In the genomic region with DNA sequence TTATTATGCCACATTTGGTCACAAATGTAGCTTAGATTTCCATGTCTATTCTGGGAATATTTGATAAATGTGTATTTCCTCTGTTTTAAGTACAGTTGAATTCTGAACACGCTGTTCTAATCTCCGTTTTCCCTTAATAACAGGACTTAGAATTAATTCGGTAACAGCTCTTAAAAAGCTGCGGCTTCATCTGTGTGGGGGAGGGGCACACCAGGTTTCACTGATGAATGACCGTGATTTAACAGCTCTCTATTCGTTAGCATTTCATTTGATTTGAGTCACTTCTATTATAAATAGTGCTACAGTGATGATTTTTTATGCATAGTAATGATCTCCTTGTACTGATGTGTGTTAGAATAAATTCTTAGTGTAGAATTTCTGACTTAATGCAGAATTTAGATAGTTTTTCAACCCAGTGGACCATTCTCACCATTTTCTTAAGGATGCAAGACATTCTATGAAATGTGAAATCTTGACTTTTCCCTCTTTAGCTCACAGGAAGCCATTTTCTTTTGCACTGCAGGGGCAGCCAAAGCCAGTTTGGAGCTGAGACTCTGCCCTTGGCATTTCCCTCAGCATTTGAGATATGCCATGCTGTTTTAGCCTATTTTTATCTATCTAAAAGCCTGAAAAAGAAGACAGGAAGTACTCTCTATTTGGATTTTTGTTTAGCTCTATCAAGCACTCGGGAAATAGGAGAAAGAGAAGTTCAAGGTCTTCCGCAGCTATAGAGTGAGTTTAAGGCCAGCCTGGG, we compare ENCODE assay signal across 18 mouse cellular contexts.
DNase-seq lines count a peak whose midpoint lies in the region; ATAC-seq and TF ChIP-seq lines count a peak whose summit lies in the region.
"Had no signal": no experiment of that assay in that cellular context is flagged by ENCODE, and none has a peak within 500 bp of the region (broad histone marks: within the 10 kb centered on the region; RNA-seq: fewer than 3 reads in every experiment).

No protein-coding gene starts in this region.

- H3K4me2 ChIP-seq in forebrain, embryonic 16.5 days (ENCODE audit: low read length), result no peak overlapping the region
- H3K4me2 ChIP-seq in midbrain, embryonic 13.5 days (replicated peaks), result no peak overlapping the region
- H3K4me2 ChIP-seq in stomach, postnatal 0 days (replicated peaks; ENCODE audit: low read depth), result no peak overlapping the region
- H3K4me2 ChIP-seq: heart, embryonic 13.5 days; limb, embryonic 13.5 days; lung, embryonic 14.5 days; neural tube, embryonic 12.5 days had no signal

- no peak overlapping the region for H3K9ac ChIP-seq in forebrain, embryonic 16.5 days (replicated peaks; ENCODE audit: low read depth, low read length)
- H3K9ac ChIP-seq in midbrain, embryonic 13.5 days (replicated peaks), result no peak overlapping the region
- H3K9ac ChIP-seq in stomach, postnatal 0 days (ENCODE audit: low read length), result no peak overlapping the region
- H3K9ac ChIP-seq: heart, embryonic 13.5 days; limb, embryonic 13.5 days; lung, embryonic 14.5 days; neural tube, embryonic 12.5 days had no signal

- H3K27ac ChIP-seq in forebrain, embryonic 16.5 days (ENCODE audit: low read length), result peak overlapping the region; percentile 46; the same call in 1 of the 2 replicates
- H3K27ac ChIP-seq in midbrain, embryonic 13.5 days, result peak overlapping the region; percentile 41
- no peak overlapping the region for H3K27ac ChIP-seq in stomach, postnatal 0 days (replicated peaks)
- H3K27ac ChIP-seq: embryonic facial prominence, embryonic 10.5 days; heart, embryonic 13.5 days; limb, embryonic 13.5 days; neural tube, embryonic 12.5 days had no signal

- intact Hi-C loops in left cerebral cortex, postnatal 10 days (cut with DNase I), result no loop called here
- intact Hi-C loops in left cerebral cortex, postnatal 36 days (cut with DNase I), result no loop called here
- intact Hi-C loops in heart, postnatal 10 days (cut with DNase I), result no loop called here

- no peak overlapping the region for H3K4me3 ChIP-seq in forebrain, embryonic 16.5 days (replicated peaks; ENCODE audit: low read length)
- no peak overlapping the region for H3K4me3 ChIP-seq in midbrain, embryonic 13.5 days (replicated peaks)
- no peak overlapping the region for H3K4me3 ChIP-seq in stomach, postnatal 0 days (ENCODE audit: low read depth, low read length)
- H3K4me3 ChIP-seq: embryonic facial prominence, embryonic 10.5 days; heart, embryonic 13.5 days; limb, embryonic 13.5 days; megakaryocyte, embryonic 14.5 days; neural tube, embryonic 12.5 days had no signal

- WGBS in forebrain, embryonic 16.5 days, result 36% methylated on average over 8 of the region's 8 CpGs
- 68% methylated on average over 8 of the region's 8 CpGs for WGBS in midbrain, embryonic 13.5 days
- WGBS in stomach, postnatal 0 days, result 69% methylated on average over 8 of the region's 8 CpGs

- no peak for DNase-seq in frontal cortex, adult 2 months (ENCODE audit: extremely low spot score in 1 of 2, low spot score in 1 of 2)
- DNase-seq in left cerebral cortex, postnatal 10 days (ENCODE audit: extremely low spot score in 1 of 2, low spot score in 2 of 2), result peak; percentile 23 to 30
- DNase-seq in left cerebral cortex, postnatal 36 days (ENCODE audit: low spot score in 2 of 2), result no peak
- no peak for DNase-seq in stomach, postnatal 0 days (ENCODE audit: low spot score)
- DNase-seq in heart, postnatal 10 days, result no peak
- DNase-seq: cerebellum, adult 9-10 months; gastrocnemius, postnatal 14 days; kidney, postnatal 10 days; lung, embryonic 14.5 days had no signal

- no peak for TF ChIP-seq CTCF in stomach, postnatal 0 days (IDR thresholded peaks at IDR 0.05; ENCODE audit: low read depth)

- ATAC-seq in frontal cortex, adult (ENCODE audit: low TSS enrichment), result peak; percentile 18; the same call in 1 of the 2 replicates
- ATAC-seq in forebrain, embryonic 16.5 days, result 0 out of 2 replicates have a peak, but pooled peaks have one; percentile 31
- no peak for ATAC-seq in midbrain, embryonic 13.5 days
- no peak for ATAC-seq in stomach, postnatal 0 days (ENCODE audit: low FRiP score, low TSS enrichment)
- ATAC-seq: activated CD4-positive, CD25-positive, alpha-beta regulatory T cell, adult 4 months had no signal

- no peaks in the 10 kb centered on the region for H3K4me1 ChIP-seq in forebrain, embryonic 16.5 days (replicated peaks; ENCODE audit: control insufficient read depth, insufficient read depth, low read length)
- H3K4me1 ChIP-seq in midbrain, embryonic 13.5 days (replicated peaks), result 0 out of 2 replicates have a peak, but pooled peaks cover 3% of the 10 kb centered on the region
- no peaks in the 10 kb centered on the region for H3K4me1 ChIP-seq in stomach, postnatal 0 days (replicated peaks; ENCODE audit: control insufficient read depth, insufficient read depth)
- H3K4me1 ChIP-seq: heart, embryonic 13.5 days; limb, embryonic 13.5 days; megakaryocyte, embryonic 14.5 days; neural tube, embryonic 12.5 days had no signal

- no peak for TF ChIP-seq EP300 in stomach, postnatal 0 days (optimal IDR thresholded peaks at IDR 0.05)

- H3K9me3 ChIP-seq in forebrain, embryonic 16.5 days (ENCODE audit: control insufficient read depth, low read length), result no peaks in the 10 kb centered on the region
- no peaks in the 10 kb centered on the region for H3K9me3 ChIP-seq in midbrain, embryonic 13.5 days
- no peaks in the 10 kb centered on the region for H3K9me3 ChIP-seq in stomach, postnatal 0 days (ENCODE audit: control insufficient read depth, low read length)
- H3K9me3 ChIP-seq: embryonic facial prominence, embryonic 10.5 days; heart, embryonic 13.5 days; limb, embryonic 13.5 days; megakaryocyte, embryonic 14.5 days; neural tube, embryonic 12.5 days had no signal

- H3K36me3 ChIP-seq in forebrain, embryonic 16.5 days (ENCODE audit: control insufficient read depth, insufficient read depth), result no peaks in the 10 kb centered on the region
- no peaks in the 10 kb centered on the region for H3K36me3 ChIP-seq in midbrain, embryonic 13.5 days
- no peaks in the 10 kb centered on the region for H3K36me3 ChIP-seq in stomach, postnatal 0 days (ENCODE audit: control insufficient read depth, insufficient read depth, low read length)
- H3K36me3 ChIP-seq: heart, embryonic 13.5 days; limb, embryonic 13.5 days; neural tube, embryonic 12.5 days had no signal

- no peaks in the 10 kb centered on the region for H3K27me3 ChIP-seq in forebrain, embryonic 16.5 days (replicated peaks; ENCODE audit: control insufficient read depth, insufficient read depth, low read length)
- no peaks in the 10 kb centered on the region for H3K27me3 ChIP-seq in midbrain, embryonic 13.5 days
- no peaks in the 10 kb centered on the region for H3K27me3 ChIP-seq in stomach, postnatal 0 days (ENCODE audit: control insufficient read depth, insufficient read depth, low read length)
- H3K27me3 ChIP-seq: heart, embryonic 13.5 days; limb, embryonic 13.5 days; neural tube, embryonic 12.5 days had no signal

Comparison
In these comparisons a context has a peak if more than half of its experiments do, and no peak if none do; other contexts are left out.
1. DNase-seq: peak in left cerebral cortex, postnatal 10 days (2 of 2); none in frontal cortex, adult 2 months (0 of 2), left cerebral cortex, postnatal 36 days (0 of 2), stomach, postnatal 0 days (single experiment) and heart, postnatal 10 days (0 of 2).
2. ATAC-seq: peak in frontal cortex, adult (single experiment) and forebrain, embryonic 16.5 days (single experiment); none in midbrain, embryonic 13.5 days (single experiment) and stomach, postnatal 0 days (single experiment).